Mouse (Mus musculus) embryo, embryonic 9.5 days (tissue): ENCODE results near the gene Disp1.

Experiments used
- DNase-seq: peaks from one replicate; pipeline ENCODE4 v3.0.0-alpha.2; 2017; ENCODE audit errors: extremely low spot score

Gene Disp1

DNA sequence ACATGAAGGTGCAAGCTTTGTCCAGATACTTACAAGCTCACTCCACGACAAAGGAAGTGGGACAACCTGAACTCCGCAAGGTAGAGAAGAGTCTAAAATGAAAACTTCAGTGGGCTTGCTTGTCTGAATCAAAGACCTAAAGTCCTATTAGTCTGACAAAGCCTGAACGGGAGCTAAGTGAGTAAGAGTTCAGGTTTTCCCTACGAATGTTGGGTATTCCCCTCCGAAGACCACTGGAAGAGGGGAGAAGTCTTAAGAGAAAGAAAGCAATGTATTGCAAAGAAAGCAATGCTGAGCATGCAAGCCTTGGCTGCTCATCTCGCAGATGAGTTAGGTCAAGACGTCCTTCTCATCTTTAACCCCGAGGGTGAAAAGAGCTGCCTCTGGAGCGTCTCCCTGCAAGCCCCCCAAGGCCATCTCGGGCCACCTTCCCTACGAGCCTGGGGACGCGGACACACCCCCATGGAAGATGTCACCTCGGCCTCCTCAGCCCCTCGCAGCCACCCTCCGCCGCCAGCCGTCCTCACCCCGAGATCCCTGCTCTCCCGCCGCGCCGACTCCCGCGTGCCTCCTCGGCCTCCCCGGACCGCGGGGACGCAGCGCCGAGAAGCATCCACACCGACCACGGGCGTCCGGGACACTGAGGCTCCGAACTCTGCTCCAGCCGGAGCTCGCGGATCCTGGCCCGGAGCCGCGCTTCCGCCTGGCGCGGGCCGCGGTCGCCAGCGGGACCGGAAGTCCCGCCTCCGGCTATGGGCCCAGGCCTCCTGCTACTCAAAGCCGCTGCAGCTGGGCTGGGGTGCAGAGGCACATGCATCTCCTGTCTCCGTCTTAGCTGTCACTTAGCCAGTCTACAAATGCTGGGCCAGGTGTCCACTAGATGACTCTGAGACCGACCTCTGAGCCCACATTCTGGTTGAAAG lies at the start of gene Disp1:
TSS of gene Disp1 (minus strand) at position 727 of the 923 bp plus-strand sequence.
- peak; percentile 82 for DNase-seq

DNA sequence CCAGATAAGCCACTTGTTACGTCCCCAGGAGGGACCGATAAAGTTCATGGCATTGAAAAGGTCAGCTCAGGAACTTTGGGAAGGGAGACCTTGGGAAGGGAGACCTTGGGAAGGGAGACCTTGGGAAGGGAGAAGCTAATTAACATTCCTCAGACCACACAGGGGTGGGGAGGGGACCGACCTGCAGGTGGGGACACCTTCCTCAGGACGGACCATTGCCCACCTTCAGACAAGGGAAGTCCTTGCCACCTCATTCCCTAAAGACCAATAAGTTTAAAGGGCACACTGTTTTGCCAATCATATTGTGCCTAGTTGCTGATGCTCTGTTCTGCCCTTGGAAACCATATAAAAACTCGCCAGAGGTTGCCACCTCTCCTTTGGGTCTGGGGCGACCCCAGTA lies 46.3 kb upstream of the Disp1 start:
- DNase-seq, result no peak

DNA sequence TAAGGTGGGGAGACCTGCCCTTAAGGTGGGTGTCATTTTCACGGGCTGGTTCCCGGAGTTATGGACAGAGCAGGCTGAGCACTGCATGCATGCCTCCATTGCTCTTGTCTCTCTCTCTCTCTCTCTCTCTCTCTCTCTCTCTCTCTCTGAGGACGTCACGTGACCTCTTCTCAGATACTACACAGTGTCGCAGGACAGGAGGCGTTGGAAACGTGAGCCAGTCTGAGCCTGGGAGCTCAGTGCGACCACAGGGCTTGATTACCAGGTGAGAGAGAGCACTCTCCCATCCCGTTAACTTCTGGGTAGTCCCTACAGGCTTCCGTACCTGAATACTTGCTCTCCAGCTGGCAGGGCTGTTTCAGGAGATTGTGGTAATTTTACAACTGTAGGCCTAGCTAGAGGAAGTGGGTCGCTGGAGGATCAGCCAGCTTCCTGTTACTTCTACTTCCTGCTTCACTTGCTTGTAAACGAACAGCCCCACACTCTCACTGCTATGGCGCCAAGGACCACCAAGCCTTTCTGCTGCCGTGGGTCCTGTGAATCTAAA lies 44.7 kb upstream of the Disp1 start:
- DNase-seq, result no peak

DNA sequence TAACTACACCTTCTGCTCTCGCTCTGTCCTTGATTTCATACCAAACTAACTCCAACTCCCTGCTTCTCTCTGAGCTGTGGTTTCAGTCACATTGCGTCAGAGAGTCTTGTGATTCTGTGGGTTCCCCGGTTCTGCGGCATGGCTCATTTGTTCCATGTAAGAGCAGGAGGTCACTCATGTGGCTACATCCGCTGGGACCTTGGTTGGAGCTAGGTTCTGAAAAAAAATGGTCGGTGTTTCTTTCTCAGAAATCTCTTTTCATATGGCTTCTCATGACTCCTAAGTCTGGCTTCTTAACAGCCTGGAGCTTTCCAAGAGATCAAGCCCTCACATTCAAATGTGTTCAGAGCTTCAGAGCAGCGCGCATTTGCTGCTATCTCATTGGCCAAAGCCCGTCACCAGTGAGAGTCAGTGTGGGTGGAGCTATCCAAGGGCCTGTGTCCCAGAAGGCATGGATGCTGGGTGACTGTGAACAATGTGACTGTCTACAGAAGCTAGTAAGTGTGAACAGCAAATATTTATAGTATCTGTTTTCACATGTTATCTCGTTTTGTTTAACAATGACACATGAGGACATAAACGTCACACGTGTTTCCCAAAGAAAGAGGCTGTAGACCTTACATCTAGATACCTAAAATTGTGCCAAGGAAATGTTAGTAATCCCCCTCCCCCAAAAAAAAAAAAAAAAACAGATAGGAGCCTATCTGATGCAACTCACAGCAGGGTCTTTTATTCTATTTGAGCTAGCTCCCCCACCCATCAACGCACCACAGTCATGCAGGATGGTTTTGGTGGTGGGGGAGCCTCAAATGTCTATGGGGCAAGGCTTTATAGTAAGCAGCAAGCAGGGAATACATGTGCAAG lies 43.1 kb upstream of the Disp1 start:
- DNase-seq, result peak; percentile 15

DNA sequence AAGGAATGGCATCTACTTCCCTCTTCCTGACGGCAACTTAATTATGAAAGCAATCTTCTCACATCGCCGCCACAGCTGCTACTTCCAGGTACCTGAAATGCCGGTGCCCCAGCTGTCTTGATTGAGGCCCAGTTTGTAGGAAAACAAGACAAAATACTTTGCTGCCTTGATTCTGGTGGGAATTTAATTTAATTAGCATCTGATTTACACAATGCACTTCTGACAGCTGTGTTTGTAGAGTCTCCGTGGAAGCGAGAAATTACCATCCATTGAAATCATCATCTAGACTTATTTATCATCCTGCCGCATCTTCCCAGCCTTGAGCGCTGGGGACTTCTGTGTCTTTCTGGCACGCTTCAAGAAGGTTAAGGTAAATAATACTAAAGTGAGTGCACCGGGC lies 31.3 kb upstream of the Disp1 start:
- no peak for DNase-seq

DNA sequence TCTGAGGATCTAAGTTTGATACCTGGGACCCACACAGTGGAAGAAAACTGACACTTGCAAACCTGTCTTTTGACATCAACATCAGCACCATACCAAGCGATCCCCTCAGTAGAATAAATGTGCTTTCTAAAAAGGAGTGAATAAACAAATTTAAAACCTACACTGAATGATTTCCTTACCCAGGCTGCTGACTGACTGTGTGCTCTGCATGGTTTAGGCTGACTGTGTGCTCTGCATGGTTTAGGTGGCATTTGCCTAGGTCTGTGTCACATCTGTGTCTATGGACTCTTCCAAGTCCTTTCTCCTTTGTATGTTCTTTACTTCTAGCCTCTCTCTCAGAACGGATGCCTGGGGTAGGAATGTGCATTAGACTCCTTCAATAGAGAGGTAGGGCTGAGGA lies 30.5 kb upstream of the Disp1 start:
- no peak for DNase-seq

DNA sequence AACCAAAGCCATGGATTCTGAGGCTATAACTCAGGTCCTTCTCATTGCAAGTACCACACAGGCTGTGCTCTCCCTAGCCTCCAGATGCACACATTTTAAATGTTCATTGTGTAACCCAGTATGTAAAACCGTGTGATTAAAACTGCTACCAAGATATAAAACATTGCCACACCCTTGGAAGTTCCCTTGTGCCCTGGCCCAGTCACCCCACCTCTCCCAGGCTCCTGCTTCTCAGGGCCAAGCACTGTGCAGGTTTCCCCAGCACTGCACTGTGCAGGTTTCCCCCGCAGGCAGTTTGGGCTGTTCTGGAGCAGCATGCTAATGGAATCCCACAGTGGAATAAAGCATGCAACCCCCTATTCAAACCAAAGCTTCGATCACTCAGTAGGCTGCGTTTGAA lies 29.3 kb upstream of the Disp1 start:
- no peak for DNase-seq

DNA sequence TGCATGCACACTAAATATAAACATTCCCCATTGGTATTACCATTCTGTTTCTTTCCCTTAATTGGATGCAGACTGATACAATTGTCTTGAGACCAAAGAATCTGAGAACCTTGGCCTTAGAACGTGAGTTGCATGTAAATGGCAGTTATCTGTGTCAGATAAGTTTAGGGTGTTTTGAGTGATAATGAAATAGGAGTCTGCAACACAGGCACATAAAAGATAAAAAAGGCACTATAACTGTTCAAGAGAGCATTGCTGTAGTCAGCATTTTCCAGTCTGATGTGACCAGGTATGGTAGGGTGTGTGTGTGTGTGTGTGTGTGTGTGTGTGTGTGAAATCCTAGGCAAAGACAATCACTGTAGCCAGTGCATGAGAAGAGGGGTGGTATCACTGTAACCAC lies 26.8 kb upstream of the Disp1 start:
- no peak for DNase-seq

DNA sequence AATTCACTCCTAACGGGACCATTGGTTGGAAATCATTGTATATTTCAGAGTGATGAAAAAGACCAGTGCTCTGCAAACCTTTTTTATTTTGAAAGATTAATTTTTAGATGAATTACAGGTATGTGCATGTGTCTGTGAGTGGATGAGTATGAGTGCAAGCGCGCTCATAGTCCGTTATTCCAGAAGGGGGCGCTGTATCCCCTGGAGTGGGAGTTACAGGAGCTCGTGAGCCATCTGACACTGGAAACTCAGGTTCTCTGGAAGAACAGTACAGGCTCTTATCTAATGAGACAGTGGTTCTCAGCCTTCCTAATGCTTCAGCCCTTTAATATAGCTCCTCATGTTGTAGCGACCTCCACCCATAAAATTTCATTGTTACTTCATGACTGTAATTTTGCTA lies 22.0 kb upstream of the Disp1 start:
- no peak for DNase-seq

DNA sequence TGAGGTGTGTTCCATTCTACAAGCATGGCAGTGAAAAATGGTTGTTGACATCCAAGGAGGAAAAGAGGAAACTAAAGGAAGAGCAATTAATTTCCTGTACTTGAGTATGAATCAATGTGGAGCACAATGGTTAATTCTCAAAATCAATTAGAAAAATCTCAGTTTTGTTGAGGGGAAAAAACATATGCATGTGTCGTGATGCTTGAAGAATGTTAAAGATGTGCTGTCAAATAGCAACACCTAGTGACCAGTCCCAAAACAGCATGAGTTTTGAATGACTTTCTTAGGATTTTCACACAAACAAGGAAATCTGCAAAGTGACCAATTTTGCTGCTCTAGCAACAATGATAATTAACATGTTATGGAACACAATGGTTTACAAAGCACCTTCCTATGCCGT lies 16.6 kb upstream of the Disp1 start:
- peak; percentile 18 for DNase-seq

DNA sequence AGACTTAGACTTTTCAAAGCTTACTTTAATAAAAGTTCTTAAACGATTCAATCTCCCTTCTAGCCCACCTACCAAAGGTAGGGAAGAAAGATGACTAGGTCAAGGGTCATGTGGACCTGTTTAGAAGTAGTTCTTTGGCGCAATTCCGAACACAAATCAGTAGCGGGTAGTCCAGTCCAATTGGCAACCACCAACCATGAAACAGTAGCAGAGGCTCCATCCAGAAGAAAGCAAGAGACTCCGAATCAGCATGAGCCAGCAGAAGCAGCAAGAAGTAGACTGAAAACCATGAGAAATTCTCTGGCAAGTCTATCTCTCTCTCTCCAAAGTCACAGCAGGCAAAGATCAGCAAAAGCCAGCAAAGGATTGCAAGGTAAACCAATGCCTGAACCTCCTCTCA lies 15.1 kb upstream of the Disp1 start:
- DNase-seq, result no peak

DNA sequence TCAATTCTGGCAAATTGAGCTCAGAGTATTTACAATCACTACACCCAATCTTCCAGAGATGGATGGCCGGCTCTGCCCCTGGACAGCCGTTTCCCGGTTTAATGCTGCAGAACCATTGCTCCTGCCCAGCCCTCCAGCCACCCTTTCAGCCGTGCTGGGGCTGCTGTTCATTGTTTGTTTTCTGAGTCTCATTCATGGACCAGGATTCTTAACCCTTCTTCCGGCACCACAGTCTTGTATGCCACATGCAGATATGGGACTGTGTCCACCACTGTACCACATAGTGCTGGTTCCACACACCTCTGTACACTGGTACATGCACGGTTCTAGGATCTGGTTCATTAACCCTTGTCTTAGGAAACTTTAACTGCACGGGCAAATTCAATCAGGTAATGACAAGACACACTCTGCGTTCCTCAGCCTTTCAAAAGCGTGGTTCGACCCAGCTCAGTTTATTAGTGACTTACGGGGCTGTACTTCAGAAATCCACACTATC lies 12.4 kb upstream of the Disp1 start:
- no peak for DNase-seq

DNA sequence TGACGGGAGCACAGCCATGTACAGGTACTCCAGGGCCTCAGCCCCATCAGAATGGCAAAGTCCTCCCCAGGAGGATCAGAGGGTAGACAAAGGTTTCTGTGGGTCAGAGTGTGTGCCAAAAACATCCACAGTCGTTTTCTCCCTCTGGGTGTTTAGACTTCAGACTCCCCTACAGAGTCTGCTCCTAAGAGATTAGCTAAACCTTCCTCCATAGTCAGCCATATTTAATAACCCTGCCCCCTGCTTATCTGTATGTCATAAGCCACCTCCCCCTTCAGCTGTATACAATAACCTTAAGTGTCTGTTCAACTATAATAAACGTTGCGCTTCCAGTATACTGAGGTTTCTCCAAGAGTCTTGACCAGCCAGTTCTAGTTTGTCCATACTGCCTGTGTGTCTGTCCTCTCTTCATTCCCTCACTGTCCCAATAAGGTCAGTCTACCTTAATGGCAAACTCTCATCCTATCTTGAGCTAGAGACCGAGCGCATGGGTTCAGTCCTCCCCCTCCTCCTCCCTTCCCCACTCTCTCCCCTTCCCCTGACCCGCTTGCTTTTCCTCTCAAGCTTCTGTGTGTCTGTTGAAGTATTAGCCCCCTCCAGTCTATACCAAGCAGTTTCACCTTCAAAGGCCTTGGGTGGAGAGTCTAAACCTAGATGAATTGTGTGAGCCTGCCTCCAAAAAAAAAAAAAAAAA lies 11.8 kb upstream of the Disp1 start:
- DNase-seq, result no peak

DNA sequence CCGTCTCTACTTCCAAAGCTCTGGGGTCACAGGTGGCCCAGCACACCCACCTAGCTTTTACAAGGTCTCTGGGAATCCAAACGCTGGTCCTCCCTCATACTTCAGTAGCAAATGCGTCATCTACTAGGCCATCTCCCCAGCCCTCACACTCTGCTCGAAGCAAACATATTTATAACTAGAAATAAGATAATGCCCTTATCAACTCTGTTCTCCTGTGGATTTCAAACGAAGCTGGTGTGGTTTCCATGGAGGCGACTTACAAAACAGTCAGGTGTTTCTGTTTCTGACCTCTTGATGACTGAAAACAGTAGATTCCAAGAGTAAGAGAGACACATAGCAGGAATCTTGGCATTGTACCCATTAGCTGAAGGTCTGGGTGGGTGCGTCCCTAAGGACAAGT lies 6.1 kb upstream of the Disp1 start:
- DNase-seq, result no peak

DNA sequence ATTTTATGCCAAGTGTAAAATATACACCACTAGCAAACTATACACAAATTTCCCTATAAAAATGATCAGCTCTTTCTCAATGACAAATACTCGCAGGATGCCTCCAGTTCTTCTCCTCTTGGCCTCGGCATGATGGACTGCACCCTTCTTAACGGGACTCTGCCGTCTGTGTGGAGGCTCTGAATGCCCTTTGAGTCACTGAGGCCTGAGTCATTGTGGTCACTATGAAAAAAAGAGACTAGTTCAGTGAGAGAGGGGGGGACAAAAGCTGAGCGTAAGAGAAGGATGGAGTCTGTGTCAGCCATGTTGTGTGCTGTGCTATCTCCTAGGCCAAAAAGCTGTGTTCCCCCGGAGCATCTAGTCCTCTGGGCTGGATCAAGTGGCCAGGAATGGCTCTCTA lies 2.3 kb downstream of the Disp1 start:
- no peak for DNase-seq

DNA sequence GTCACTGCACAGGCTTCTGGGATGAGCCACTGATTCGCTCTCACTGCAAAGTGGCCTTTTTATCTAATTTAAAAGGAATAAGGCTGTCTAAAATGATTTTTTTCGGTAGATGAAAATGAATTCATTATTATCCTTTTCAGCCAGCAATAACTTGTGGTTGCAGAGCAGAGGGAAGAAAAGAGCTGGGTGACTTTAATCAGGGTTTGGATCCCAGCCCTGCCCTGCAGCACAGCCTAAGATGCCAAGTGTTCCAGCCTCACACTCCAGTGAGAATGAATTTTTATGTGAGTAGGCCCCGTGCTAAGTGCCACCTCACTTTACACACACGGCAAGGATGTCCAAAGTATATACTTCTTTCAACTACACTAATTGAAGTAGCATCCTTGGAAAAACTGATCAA lies 4.6 kb downstream of the Disp1 start:
- no peak for DNase-seq

DNA sequence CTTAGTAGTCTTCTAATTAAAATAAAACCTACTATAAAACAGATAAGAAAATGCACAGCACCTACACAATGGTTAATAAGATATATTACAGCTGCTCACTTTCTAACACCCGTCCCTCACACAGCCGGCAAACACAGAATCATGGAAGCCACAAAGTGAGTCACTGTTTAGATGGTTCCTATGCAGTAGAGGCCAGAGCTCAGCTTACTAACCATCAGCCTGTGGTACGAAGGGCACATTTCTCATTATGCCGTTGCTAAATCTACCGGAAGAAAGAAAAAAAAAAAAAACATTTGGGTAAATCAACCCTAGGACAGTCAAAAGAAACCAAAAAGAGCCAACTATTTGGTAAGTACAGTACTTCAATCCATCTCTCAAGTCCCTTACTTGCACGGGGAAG lies 5.6 kb downstream of the Disp1 start:
- DNase-seq, result no peak

DNA sequence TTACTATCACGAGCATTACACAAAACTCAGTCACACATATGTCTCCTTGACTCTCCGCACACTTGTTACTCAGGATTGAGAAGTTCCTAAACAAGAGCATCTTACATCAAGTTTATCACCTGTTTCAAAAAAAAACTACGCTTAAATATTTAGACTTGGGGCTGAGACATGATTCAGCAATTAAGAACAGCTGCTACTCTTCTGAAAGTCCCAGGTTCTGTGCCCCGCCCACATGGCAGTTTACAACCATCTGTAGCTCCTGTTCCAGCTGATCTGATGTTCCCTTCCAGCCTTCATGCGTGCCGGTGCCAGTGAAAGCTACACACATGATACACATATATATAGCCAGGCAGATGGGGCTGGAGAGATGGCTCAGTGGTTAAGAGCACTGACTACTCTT lies 7.5 kb downstream of the Disp1 start:
- no peak for DNase-seq

DNA sequence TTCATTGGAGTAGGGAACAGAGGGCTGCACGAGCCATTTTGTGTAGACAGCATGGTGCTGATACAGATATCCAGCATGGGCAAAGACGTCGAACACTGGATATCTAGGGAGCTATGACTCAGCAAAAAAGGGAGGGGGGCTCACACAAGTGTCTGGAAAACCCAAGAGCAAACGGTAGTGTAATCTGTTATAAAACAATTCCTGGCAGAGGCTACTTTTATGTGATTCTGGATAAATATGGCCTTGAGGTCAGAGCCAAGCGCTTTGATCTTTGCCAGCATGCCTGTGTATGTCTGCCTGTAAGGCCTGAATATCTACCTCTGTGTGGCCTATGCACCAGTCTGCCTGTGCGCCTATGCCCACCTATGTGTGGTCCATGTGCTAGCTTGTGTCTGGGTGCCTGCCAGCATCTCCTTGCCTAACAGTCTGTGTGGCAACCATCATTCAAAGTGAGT lies 8.5 kb downstream of the Disp1 start:
- no peak for DNase-seq

DNA sequence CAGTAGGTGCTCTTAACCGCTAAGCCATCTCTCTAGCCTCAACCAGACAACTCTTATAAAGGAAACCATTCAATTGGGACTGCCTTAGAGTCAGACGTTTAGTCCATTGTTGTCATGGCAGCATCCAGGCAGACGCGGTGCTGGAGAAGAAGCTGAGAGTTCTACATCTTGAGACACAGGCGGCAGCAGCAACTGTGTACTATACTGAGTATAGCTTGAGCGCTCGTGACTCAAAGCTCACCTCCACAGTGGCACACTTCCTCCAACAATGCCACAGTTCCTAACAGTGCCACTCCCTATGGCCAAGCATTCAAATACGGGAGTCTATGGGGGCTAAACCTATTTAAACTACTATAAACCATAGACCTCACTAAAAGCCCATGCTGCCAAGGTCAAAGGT lies 11.2 kb downstream of the Disp1 start:
- no peak for DNase-seq

DNA sequence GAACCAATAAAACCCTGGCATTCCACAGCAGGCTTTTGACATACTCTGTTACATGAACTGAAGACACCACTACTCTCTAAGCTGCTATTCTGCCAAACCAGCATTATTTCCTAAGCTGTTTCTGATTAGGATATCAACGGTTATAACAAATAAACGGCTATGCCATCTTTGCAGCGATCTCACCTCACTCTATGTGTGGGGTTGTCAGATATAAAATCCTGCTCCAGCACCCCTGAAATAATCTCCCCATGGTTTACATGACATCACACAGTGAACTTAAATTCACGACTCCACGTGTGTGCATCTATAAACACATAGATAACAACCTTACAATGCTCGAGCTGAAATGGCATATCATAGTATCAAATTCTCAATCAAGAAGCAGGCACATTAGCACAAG lies 13.7 kb downstream of the Disp1 start:
- DNase-seq, result no peak

DNA sequence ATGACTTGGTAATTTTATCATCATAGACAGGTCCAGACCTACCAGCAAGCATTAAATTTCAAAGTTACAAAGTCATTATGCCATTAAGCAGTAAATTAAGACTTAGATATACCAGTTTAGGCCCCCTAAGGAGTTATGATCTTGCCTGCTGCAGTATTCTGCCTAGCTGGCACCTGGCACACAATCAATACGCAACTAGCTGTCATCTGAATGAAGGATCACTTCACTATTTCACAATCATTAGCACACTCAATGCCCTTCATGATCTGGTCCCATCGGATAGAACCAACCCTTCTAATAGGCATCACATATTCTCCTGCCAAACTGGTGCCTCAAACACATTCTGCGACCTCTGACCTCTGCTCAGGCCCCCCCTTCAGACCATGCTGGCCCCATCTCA lies 14.2 kb downstream of the Disp1 start:
- DNase-seq, result no peak
